Mouse (Mus musculus): ENCODE measurements around the gene Rnf182. TPM values are rescaled to one million over a fixed set of nuclear protein-coding genes. Genes with fewer than 3 reads are reported as not detected.

Rnf182 gene
- polyA plus RNA-seq (2012; fragmentation: generic; extraction: Trizol) = 1 to 10 TPM in 1 of 2 experiments, under 1 TPM in 1; 0.26 to 1.8 TPM

GRCm38 (mm10) chr13:43615577-43616254 is at the start of gene Rnf182:
Gene Rnf182 (plus strand): TSS chr13:43615710.

Other genes starting within 250 kb of the Rnf182 start
- gene Nol7, start 217.3 kb upstream of the Rnf182 start, polyA plus RNA-seq (2012; fragmentation: generic; extraction: Trizol) = 10 to 100 TPM; 11.7 to 78.8 TPM
- gene Ranbp9, start 134.4 kb upstream of the Rnf182 start, polyA plus RNA-seq (2012; fragmentation: generic; extraction: Trizol) = 10 to 100 TPM in 1 of 2 experiments, 1 to 10 TPM in 1; 1.5 to 13.8 TPM
- 1 to 10 TPM; 1.0 to 4.5 TPM for gene Mcur1, start 55.5 kb upstream of the Rnf182 start, polyA plus RNA-seq (2012; fragmentation: generic; extraction: Trizol)
- not detected for gene Cd83, start 169.1 kb downstream of the Rnf182 start, polyA plus RNA-seq (2012; fragmentation: generic; extraction: Trizol)